Mouse (Mus musculus) small intestine, adult 2 months (tissue): ENCODE data around the gene Nfia.

Source experiments
- CTCF ChIP-seq: fragments of 200-500 bp; IDR thresholded peaks from 2 replicates; pipeline ENCODE4 v1.5.1; 2012; ENCODE audit warnings: low read depth, mild to moderate bottlenecking, control low read depth, inconsistent platforms, low read length, moderate library complexity, mixed read lengths; ENCODE audit not compliant: insufficient replicate concordance, insufficient read length; ENCODE audit errors: extremely low read depth
- POLR2A ChIP-seq: fragments of 200-500 bp; IDR thresholded peaks from 2 replicates; pipeline ENCODE4 v1.6.1; 2012; ENCODE audit warnings: low read depth, mild to moderate bottlenecking, control low read depth, inconsistent platforms, low read length, moderate library complexity

DNA sequence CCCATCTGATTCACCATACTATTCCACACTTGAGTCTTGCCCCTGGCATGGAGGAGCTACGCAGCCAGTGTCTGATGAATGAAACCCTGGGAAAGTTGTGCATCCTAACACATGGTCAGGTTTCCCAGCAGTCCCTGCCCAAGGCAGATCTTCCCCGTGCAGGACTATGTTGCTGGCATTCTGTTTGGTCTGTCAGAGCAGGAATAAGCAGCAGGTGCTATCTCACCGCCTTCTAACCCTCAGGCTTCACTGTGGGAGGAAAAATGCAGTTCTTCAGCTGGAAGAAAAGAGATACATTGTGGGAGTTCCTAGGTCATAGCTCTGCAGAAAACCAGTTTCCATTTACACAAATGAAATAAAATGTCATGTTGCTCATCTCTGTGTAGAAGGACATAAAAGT is 247.3 kb downstream of the Nfia start:
- TF ChIP-seq CTCF, result no peak
- no peak for TF ChIP-seq POLR2A
